Mouse (Mus musculus) myocyte (in vitro differentiated cells): ENCODE measurements around the gene Ergic1. TPM values are rescaled to one million over a fixed set of nuclear protein-coding genes. Genes with fewer than 3 reads are reported as not detected.
A peak's percentile ranks its signal among the peaks of the same experiment; 100 is the strongest.

Experiments used
- H3K27me3 ChIP-seq: one replicate; pipeline ENCODE4 v1.6.1; 2011; ENCODE audit not compliant: control insufficient read depth, insufficient read depth, insufficient read length
- H3K36me3 ChIP-seq: one replicate; pipeline ENCODE4 v1.6.1; 2011; ENCODE audit not compliant: control insufficient read depth, insufficient read depth
- H3K4me2 ChIP-seq: one replicate; pipeline ENCODE4 v1.6.1; 2011; ENCODE audit warnings: low read depth, control low read depth
- H3K4me3 ChIP-seq: one replicate; pipeline ENCODE4 v1.5.1; 2011; ENCODE audit warnings: mild to moderate bottlenecking, control low read depth, moderate library complexity
- H3K79me2 ChIP-seq: one replicate; pipeline ENCODE4 v1.6.1; 2011; ENCODE audit not compliant: control insufficient read depth, insufficient read depth
- H3ac ChIP-seq: one replicate; pipeline ENCODE4 v1.6.1; 2011; ENCODE audit not compliant: control insufficient read depth, insufficient read length
- CEBPB ChIP-seq: IDR thresholded peaks from 2 replicates; pipeline ENCODE4 v1.6.1; 2011; ENCODE audit warnings: mild to moderate bottlenecking, moderate library complexity; ENCODE audit not compliant: poor library complexity, insufficient read depth, severe bottlenecking
- E2F4 ChIP-seq: IDR thresholded peaks from one replicate; pipeline ENCODE4 v1.6.1; 2011; ENCODE audit warnings: mild to moderate bottlenecking, control low read depth, moderate library complexity; ENCODE audit not compliant: insufficient read depth
- MAX ChIP-seq: IDR thresholded peaks from one replicate; pipeline ENCODE4 v1.6.1; 2011; ENCODE audit warnings: low read depth, mild to moderate bottlenecking, control low read depth
- MYOD1 ChIP-seq, 3 experiments: IDR thresholded peaks; one replicate each; pipeline ENCODE4 v1.6.1; 2011; ENCODE audit warnings: control low read depth in 2 of 3, low read depth in 2 of 3, mild to moderate bottlenecking in 2 of 3, moderate library complexity in 1 of 3; ENCODE audit not compliant: insufficient read length in 2 of 3, control insufficient read depth in 1 of 3
- MYOG ChIP-seq, 3 experiments: IDR thresholded peaks; one replicate each; pipeline ENCODE4 v1.6.1; 2011; ENCODE audit warnings: control low read depth in 2 of 3, low read depth in 2 of 3, mild to moderate bottlenecking in 2 of 3; ENCODE audit not compliant: insufficient read length in 2 of 3, control insufficient read depth in 1 of 3, insufficient read depth in 1 of 3
- POLR2A ChIP-seq: IDR thresholded peaks from one replicate; pipeline ENCODE4 v1.6.1; 2011; ENCODE audit warnings: low read depth, mild to moderate bottlenecking, control low read depth, moderate library complexity; ENCODE audit not compliant: insufficient read length
- POLR2AphosphoS2 ChIP-seq: IDR thresholded peaks from one replicate; pipeline ENCODE4 v1.6.1; 2011; ENCODE audit warnings: low read depth, control low read depth; ENCODE audit not compliant: insufficient read length
- REST ChIP-seq: IDR thresholded peaks from one replicate; pipeline ENCODE4 v1.6.1; 2011; ENCODE audit warnings: mild to moderate bottlenecking, control low read depth, moderate library complexity; ENCODE audit not compliant: insufficient read depth, insufficient read length
- SRF ChIP-seq: IDR thresholded peaks from one replicate; pipeline ENCODE4 v1.6.1; 2011; ENCODE audit warnings: low read depth; ENCODE audit not compliant: control insufficient read depth, insufficient read length
- TCF12 ChIP-seq: IDR thresholded peaks from one replicate; pipeline ENCODE4 v1.6.1; 2011; ENCODE audit warnings: mild to moderate bottlenecking, control low read depth; ENCODE audit not compliant: poor library complexity, insufficient read depth, severe bottlenecking
- TCF3 ChIP-seq: IDR thresholded peaks from one replicate; pipeline ENCODE4 v1.6.1; 2011; ENCODE audit warnings: low read depth, control low read depth; ENCODE audit not compliant: insufficient read length
- USF1 ChIP-seq: IDR thresholded peaks from one replicate; pipeline ENCODE4 v1.6.1; 2011; ENCODE audit warnings: low read depth, mild to moderate bottlenecking, control low read depth, moderate library complexity
- polyA plus RNA-seq: library from polyadenylated mRNA; unstranded; fragments of >200 nt; fragmentation: generic; extraction: Trizol; gene quantifications from one replicate; pipeline ENCODE4 v1.2.1, GENCODE M21; 2012; ENCODE audit warnings: missing spikeins

The Ergic1 gene
- polyA plus RNA-seq, 1 experiment: 102 TPM

DNA sequence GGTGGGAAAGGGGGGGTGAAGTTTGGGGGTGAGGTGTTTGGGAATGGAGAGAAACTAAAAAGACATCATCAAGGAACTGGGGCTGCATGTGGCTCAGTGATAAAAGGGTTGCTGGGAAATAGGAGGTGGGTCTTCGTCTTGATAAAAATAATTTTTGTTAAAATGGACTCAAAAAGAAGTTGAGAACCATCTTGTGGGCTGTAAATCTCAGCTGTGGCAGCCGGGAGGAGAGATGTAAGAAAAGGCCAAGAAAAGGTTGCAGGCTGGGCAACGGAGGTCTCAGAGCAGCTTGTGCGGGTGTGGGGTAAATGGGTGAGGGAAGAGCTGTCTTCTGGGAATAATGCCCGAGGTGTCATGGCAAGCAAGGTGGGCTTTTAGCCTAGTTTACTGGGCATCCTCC, 100.9 kb downstream of the Ergic1 start:
- Histone ChIP-seq H3K27me3 (no peaks in the 10 kb centered on the region), H3K79me2 (no peaks in the 10 kb centered on the region), H3K4me2 (peak overlapping the region; percentile 80), H3ac (no peak overlapping the region), H3K4me3 (peak overlapping the region; percentile 51), H3K36me3 (no peaks in the 10 kb centered on the region)
- no peak for TF ChIP-seq E2F4
- no peak for TF ChIP-seq TCF12
- no peak for TF ChIP-seq TCF3
- TF ChIP-seq CEBPB: no peak
- TF ChIP-seq POLR2A: no peak
- TF ChIP-seq POLR2AphosphoS2: no peak
- TF ChIP-seq USF1: no peak
- TF ChIP-seq SRF: no peak
- TF ChIP-seq MYOG (IDR thresholded peaks at IDR 0.05; ENCODE audit: control insufficient read depth in 1 of 3, insufficient read depth in 1 of 3, insufficient read length in 2 of 3, low read depth in 2 of 3): no peak
- no peak for TF ChIP-seq MAX
- TF ChIP-seq MYOD1 (IDR thresholded peaks at IDR 0.05; ENCODE audit: control insufficient read depth in 1 of 3, insufficient read length in 2 of 3, low read depth in 2 of 3): no peak
- TF ChIP-seq REST: no peak

DNA sequence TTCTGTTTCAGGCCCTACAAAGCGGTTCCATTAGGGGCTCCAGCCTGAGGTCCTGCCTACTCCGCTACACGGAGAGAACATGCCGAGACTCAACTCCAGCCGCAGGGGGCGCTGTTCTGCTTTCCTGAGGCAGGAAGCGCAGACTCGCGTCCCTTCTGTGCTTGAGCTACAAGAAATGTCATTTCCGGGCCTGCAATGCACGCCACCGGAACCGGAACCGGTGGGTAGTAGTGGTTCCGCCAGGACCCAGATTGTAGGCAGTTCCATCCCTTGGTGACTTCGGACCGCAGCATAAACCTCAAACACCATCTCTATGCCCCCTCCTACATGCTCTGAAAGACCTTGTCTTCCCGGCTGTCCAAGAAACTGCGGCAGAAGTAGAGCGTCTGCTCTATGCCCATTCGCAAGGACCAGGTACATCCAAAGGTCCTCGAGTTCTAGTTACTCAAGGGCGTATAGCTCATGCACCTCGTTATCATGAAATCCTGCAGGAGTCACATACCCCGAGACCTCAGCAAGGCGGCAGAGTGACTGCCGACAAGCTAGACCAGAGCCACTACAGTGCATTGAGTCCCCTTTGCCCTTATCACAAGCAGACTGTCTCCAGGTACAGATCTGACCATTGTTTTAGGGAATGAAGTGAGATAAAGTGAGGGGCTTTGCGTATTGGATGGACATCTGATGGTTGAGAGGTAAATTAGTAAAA, 101.8 kb downstream of the Ergic1 start, which contains the start of gene Atp6v0e:
Gene Atp6v0e (plus strand): TSS at position 254 of the 706 bp plus-strand sequence.
- TF ChIP-seq E2F4 (no peak), REST (no peak), POLR2AphosphoS2 (peak; percentile 80), MAX (no peak), TCF3 (no peak), TCF12 (no peak), POLR2A (peak; percentile 62)
- peak within 1 kb of the TSS; percentile 54 for H3ac ChIP-seq
- H3K27me3 ChIP-seq: no peaks in the 10 kb centered on the region
- H3K36me3 ChIP-seq: no peaks in the 10 kb centered on the region
- H3K4me3 ChIP-seq: peak within 1 kb of the TSS; percentile 51
- H3K4me2 ChIP-seq: peak within 1 kb of the TSS; percentile 91
- H3K79me2 ChIP-seq: no peaks in the 10 kb centered on the region

DNA sequence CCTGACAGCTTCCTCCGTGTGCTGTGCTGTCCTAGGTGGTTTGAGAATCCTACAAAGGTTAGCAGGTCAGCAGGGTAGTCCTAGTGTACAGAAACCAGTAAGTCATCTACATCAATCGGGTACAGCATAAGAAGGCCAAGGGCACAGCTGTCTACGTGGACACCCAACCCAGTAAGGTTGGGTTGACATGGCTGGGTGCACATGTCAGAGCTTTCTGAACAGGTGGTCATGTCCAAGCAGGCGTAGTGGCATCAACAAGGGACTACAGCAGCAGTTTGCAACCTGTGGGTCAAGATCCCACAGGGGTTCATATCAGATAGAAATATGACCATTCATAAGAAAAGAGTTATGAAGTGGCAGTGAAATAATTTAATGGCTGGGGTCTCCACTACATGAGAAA, 104.3 kb downstream of the Ergic1 start:
- H3K79me2 ChIP-seq: no peaks in the 10 kb centered on the region
- TF ChIP-seq TCF3: peak; percentile 36
- no peak for TF ChIP-seq USF1
- no peak for TF ChIP-seq E2F4
- peak in 2 of 3 experiments; percentile 47 to 80 for TF ChIP-seq MYOG (IDR thresholded peaks at IDR 0.05; ENCODE audit: control insufficient read depth in 1 of 3, insufficient read depth in 1 of 3, insufficient read length in 2 of 3, low read depth in 2 of 3)
- no peak for TF ChIP-seq POLR2AphosphoS2
- TF ChIP-seq POLR2A: no peak
- no peak for TF ChIP-seq SRF
- TF ChIP-seq MYOD1 (IDR thresholded peaks at IDR 0.05; ENCODE audit: control insufficient read depth in 1 of 3, insufficient read length in 2 of 3, low read depth in 2 of 3): peak in 2 of 3 experiments; percentile 87
- no peak for TF ChIP-seq TCF12
- no peaks in the 10 kb centered on the region for H3K36me3 ChIP-seq
- no peak overlapping the region for H3ac ChIP-seq
- H3K4me3 ChIP-seq: no peak overlapping the region
- no peak overlapping the region for H3K4me2 ChIP-seq
- H3K27me3 ChIP-seq: no peaks in the 10 kb centered on the region

DNA sequence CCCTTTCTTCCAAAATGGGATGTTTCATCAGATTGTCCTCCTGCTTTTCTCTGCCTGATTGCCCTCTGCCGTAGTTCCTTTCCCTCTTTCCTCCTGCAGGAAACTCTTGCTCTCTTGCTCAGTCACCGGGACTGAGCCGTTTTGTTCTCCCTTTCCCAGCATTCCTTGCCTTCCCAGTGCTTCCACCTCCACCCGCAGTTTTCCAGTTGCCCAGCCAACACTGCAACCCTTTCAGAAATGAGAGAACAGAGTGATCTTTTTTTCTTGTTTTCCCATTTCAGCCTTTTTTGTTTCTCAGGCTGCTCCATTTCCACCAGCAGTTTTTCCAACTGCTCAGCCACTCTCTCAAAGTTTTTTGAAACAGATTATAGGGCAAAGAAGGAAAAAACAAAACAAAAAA, 110.0 kb downstream of the Ergic1 start:
- Histone ChIP-seq H3K36me3 (no peaks in the 10 kb centered on the region), H3ac (no peak overlapping the region), H3K4me3 (no peak overlapping the region), H3K4me2 (no peak overlapping the region), H3K79me2 (no peaks in the 10 kb centered on the region), H3K27me3 (no peaks in the 10 kb centered on the region)
- no peak for TF ChIP-seq TCF3
- TF ChIP-seq POLR2A: no peak
- no peak for TF ChIP-seq CEBPB
- no peak for TF ChIP-seq USF1
- no peak for TF ChIP-seq SRF
- no peak for TF ChIP-seq REST
- TF ChIP-seq MAX: no peak
- no peak for TF ChIP-seq TCF12
- no peak for TF ChIP-seq POLR2AphosphoS2
- TF ChIP-seq E2F4: no peak
- no peak for TF ChIP-seq MYOD1 (IDR thresholded peaks at IDR 0.05; ENCODE audit: control insufficient read depth in 1 of 3, insufficient read length in 2 of 3, low read depth in 2 of 3)

DNA sequence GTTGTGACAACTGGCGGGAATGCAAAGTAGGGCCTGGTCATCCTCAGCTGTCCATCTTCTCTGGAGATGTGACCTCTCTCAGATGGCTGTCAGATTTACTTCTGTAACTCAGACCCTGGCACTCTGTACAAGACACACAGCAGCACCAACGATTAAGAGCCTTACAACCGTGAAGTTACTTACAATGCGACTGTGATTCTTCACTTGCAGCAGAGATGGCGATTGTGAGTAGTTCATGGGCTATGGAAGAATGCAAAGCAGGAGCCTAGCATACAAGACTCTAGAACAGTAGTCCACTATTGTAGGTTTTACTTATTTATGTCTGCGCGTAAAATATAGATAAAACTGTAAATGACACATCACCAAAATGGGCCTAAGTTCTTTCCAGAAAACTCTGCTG, 114.6 kb downstream of the Ergic1 start:
- peaks cover 39% of the 10 kb centered on the region for H3K79me2 ChIP-seq
- peak overlapping the region; percentile 10 for H3ac ChIP-seq
- no peaks in the 10 kb centered on the region for H3K27me3 ChIP-seq
- TF ChIP-seq POLR2AphosphoS2: no peak
- no peak for TF ChIP-seq USF1
- TF ChIP-seq POLR2A: no peak
- peak overlapping the region; percentile 92 for H3K4me3 ChIP-seq
- peak overlapping the region; percentile 92 for H3K4me2 ChIP-seq
- H3K36me3 ChIP-seq: no peaks in the 10 kb centered on the region
